Mouse (Mus musculus): Measurements from ENCODE around the gene Erbb3.
"Not testable (repeated sequence)": the region's sequence is repeated elsewhere in the genome, so short reads cannot be mapped to it uniquely, and the experiment has no call there.

The Erbb3 gene

GRCm38 (mm10) chr10:128565788-128566531 is 23.5 kb downstream of the Erbb3 start, which contains the start of gene Pa2g4:
Gene Pa2g4 (minus strand): TSS chr10:128565987.
- in situ Hi-C loops (cut with MboI; ENCODE audit: unreplicated experiment in 2 of 2), result no loop called here

GRCm38 (mm10) chr10:128565206-128565787 is 24.2 kb downstream of the Erbb3 start:
- in situ Hi-C loops (cut with MboI; ENCODE audit: unreplicated experiment in 2 of 2), result no loop called here

DNA sequence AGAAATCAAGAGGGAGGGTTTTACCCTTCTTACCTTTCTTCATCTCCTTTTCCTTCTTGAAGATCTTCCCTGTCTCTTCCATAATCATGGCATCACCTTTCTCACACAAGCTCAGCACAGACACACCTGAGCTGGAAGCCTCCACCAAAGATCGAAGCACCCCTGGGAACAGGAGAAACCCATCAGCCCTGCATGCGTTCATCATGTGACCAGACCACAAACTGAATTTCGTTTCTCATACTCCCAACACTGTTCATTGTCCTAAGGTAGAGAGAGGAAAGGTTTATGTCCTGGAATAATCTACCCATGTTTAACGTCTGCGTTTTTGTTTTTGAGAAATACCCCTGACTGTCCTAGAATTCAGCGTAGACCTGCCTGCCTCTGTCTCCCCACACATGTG is 25.9 kb downstream of the Erbb3 start:
- in situ Hi-C loops (cut with MboI; ENCODE audit: unreplicated experiment in 2 of 2), result loop anchor here (5.0 kb wide), 2 partner anchors 39 to 44 kb away; no protein-coding TSS in a partner anchor

GRCm38 (mm10) chr10:128556963-128557362 is 32.5 kb downstream of the Erbb3 start:
- in situ Hi-C loops (cut with MboI; ENCODE audit: unreplicated experiment in 2 of 2), result no loop called here

DNA sequence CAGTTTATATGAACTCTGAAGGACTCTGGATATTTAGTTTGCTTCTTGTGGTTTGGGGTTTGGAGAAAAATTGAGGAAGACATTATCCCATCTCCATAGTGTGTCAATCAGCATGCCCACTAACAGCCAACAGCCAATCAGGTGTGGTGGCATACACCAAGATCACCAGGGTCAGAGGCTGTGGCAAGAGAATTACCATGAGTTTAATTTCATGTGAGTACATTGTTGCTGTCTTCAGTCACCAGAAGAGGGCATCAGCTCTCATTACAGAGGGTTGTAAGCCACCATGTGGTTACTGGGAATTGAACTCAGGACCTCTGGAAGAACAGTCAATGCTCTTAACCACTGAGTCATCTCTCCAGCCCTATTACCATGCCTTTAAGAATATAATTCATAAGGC is 33.2 kb downstream of the Erbb3 start:
- in situ Hi-C loops (cut with MboI; ENCODE audit: unreplicated experiment in 2 of 2), result no loop called here

GRCm38 (mm10) chr10:128555567-128555966 is 33.9 kb downstream of the Erbb3 start:
- in situ Hi-C loops (cut with MboI; ENCODE audit: unreplicated experiment in 2 of 2), result not testable (repeated sequence)

- in situ Hi-C loops (cut with MboI; ENCODE audit: unreplicated experiment in 2 of 2), result loop anchor here in 1 of 2 experiments (5.0 kb wide), 1 partner anchor 122 kb away; the partner anchor contains the start of gene Suox
These were observed 39.2 kb downstream of the Erbb3 start for GRCm38 (mm10) chr10:128550144-128550823.

GRCm38 (mm10) chr10:128549682-128550057 is 39.8 kb downstream of the Erbb3 start:
- in situ Hi-C loops (cut with MboI; ENCODE audit: unreplicated experiment in 2 of 2), result loop anchor here (5.0 to 10.0 kb wide), 5 partner anchors 123 to 215 kb away; partner anchors contain the start of genes Cs (in 2 of the 2), Suox (in 2 of the 2) and Coq10a (in 1 of the 2)

GRCm38 (mm10) chr10:128548947-128549681 is 40.3 kb downstream of the Erbb3 start, which contains the start of gene Rpl41:
Gene Rpl41 (minus strand): TSS chr10:128549305.
- in situ Hi-C loops (cut with MboI; ENCODE audit: unreplicated experiment in 2 of 2), result loop anchor here (5.0 to 10.0 kb wide), 4 partner anchors 126 to 214 kb away; partner anchors contain the start of genes Cs (in 2 of the 2), Coq10a (in 1 of the 2) and Suox (in 1 of the 2)

DNA sequence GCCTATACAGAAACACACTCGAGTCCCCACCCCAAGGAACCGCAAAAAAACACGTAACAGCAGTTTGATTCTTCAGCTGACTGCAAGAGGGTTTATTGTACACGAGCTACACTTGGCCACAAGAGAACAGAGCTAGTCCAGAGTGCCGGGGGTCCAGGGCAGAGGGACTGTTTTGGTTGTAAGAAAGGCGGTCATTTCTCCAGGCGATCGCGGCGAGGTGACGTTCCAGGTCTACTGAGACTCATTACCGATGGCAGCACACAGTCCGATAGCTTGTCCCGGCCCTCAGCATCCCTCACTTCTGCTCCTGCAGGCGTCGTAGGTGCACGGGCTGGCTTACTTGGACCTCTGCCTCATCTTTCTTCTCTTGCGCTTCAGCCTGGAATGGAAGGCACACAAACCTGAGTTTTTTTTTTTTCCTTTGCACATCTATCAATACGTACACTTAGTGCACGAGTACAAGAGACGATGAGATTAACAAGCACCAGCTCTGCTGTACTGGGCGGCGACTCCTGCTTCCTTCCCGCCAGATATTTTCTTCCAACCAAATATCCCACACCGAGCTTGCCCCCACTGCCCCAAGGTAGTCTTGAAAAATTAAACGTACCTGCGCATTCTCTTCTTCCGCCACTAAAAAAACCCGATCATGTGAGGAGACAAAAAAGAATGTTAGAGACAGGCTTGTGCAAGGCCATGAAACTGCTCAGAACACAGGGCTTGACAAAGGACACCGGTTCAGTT is 41.2 kb downstream of the Erbb3 start:
- in situ Hi-C loops (cut with MboI; ENCODE audit: unreplicated experiment in 2 of 2), result loop anchor here (5.0 to 10.0 kb wide), 4 partner anchors 127 to 213 kb away; partner anchors contain the start of genes Cs (in 2 of the 2), Coq10a (in 1 of the 2) and Suox (in 1 of the 2)

- in situ Hi-C loops (cut with MboI; ENCODE audit: unreplicated experiment in 2 of 2), result loop anchor here (5.0 to 10.0 kb wide), 4 partner anchors 127 to 213 kb away; partner anchors contain the start of genes Cs (in 2 of the 2), Coq10a (in 1 of the 2) and Suox (in 1 of the 2)
These were observed 42.0 kb downstream of the Erbb3 start, which contains the start of gene Zc3h10 for GRCm38 (mm10) chr10:128547361-128548032. Gene Zc3h10 (minus strand): TSS chr10:128547774.

GRCm38 (mm10) chr10:128546787-128547186 is 42.7 kb downstream of the Erbb3 start:
- in situ Hi-C loops (cut with MboI; ENCODE audit: unreplicated experiment in 2 of 2), result loop anchor here (5.0 to 10.0 kb wide), 4 partner anchors 128 to 212 kb away; partner anchors contain the start of genes Cs (in 2 of the 2), Coq10a (in 1 of the 2) and Suox (in 1 of the 2)

DNA sequence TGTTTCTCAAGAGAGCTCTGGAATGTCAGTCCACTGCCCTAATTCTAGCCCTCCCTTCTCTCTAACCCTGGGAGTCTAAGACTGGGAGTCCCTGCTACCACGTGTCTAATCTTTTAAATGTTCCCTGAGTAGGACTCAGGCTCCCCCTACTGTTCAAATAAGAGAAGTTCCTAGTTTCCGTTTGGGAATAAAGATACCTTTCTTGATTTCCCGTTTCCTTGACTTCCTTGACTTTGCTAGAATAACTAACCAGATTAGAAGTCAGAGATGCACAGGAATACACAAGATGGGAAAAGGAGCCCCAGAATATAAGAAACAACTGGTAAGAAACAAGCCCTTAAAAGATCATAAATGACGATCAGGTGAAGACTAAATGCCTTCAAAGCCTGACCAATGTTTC is 43.1 kb downstream of the Erbb3 start:
- in situ Hi-C loops (cut with MboI; ENCODE audit: unreplicated experiment in 2 of 2), result loop anchor here (5.0 to 10.0 kb wide), 4 partner anchors 128 to 212 kb away; partner anchors contain the start of genes Cs (in 2 of the 2), Coq10a (in 1 of the 2) and Suox (in 1 of the 2)

GRCm38 (mm10) chr10:128545570-128545898 is 43.9 kb downstream of the Erbb3 start:
- in situ Hi-C loops (cut with MboI; ENCODE audit: unreplicated experiment in 2 of 2), result loop anchor here (5.0 to 10.0 kb wide), 4 partner anchors 129 to 211 kb away; partner anchors contain the start of genes Cs (in 2 of the 2), Coq10a (in 1 of the 2) and Suox (in 1 of the 2)

DNA sequence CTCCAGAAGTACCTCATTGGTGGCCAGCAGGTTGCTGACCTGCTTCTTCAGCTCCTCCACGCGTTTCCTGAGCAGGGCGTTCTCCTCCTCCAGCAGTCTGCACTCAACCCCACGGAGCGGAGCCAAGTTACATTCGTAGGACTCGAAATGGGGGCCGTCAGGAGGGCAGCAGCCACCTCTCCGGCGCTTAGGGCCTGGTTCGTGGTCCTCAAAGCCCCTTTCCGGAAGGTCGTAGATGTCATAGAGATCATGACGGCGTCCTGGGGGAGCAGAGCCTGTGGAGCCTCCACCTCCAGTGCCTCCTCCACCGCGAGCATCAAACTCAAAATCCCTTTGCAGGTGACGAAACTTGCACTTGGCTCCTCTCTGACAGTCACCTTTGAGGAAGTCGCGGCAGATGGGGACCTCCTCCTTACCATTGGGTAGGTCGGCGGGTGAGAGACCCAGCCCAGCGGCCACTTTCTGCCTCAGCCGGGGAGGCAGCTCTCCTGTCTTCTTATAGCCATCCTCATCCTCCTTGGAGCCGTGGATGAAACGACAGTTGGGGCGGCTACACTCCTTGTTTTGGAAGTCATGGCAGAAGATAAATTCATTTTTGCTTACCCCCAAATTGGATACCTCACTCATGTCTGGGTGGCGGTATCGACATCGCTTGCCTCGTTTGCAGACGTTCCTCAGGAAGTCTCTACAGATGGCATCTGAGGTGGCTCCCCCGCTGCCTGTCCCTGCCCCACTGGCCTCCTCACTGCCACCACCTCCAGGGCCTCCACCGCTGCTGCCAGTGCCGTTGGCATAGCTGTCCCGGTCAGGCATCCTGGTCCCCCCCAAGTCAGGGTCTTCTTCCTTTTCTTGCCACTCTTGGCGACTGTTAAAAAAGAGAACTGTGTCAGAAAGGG is 44.5 kb downstream of the Erbb3 start:
- in situ Hi-C loops (cut with MboI; ENCODE audit: unreplicated experiment in 2 of 2), result loop anchor here (5.0 to 10.0 kb wide), 4 partner anchors 130 to 210 kb away; partner anchors contain the start of genes Cs (in 2 of the 2), Coq10a (in 1 of the 2) and Suox (in 1 of the 2)

DNA sequence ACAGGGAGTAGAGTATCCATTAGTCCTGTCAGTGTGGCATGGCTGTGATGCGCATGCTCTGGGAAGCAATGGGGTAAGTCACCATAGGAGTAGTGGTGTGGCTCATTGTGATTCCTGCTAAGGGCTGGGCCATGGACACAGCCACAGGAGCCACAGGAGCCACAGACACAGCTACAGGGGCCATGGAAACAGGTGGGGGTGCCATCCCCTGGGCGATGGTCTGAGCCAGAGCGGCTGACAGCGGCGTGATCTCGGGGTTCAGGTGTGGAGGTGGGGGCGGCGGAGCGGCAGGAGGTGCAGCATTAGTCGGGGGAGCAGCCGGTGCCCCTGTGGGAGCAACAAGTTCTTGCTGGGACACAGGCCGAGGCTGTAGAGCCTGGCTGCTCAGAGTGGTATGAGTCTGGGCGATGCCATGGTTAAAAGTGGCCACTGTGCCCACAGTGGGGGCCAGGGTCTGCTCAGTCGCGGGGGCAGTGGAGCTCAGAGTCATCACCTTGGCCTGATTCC is 45.2 kb downstream of the Erbb3 start:
- in situ Hi-C loops (cut with MboI; ENCODE audit: unreplicated experiment in 2 of 2), result loop anchor here in 1 of 2 experiments (10.0 kb wide), 2 partner anchors 131 to 209 kb away; partner anchors contain the start of genes Cs and Suox

DNA sequence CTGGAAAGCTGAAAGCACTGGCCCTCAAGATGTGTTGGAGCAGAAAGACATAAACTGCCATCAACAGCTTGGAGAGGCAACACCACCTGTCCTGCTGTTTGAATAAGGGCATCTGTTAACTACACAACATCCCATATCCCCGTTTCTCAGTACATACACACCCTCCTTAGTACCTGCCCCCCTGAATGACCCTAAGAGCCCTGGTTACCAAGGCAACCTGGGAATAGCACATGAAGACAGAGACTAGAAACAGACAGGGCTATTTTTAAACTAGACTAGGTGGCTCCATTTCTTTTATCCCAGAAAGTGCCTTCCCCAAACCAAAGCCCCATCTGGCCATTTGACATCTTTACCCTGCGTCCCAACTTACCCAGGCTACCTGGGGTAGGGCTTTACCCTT is 46.4 kb downstream of the Erbb3 start:
- in situ Hi-C loops (cut with MboI; ENCODE audit: unreplicated experiment in 2 of 2), result loop anchor here in 1 of 2 experiments (10.0 kb wide), 2 partner anchors 132 to 208 kb away; partner anchors contain the start of genes Cs and Suox

Measured in v-Abl transformed pro-B cells (cell line).